Mouse (Mus musculus) embryonic facial prominence, embryonic 10.5 days (tissue): ENCODE data around the gene R3hdm2. TPM values are rescaled to one million over a fixed set of nuclear protein-coding genes. Genes with fewer than 3 reads are reported as not detected.

Experiments
- DNase-seq: peaks from one replicate; pipeline ENCODE4 v3.0.0-alpha.2; 2017; ENCODE audit warnings: low spot score
- H3K27ac ChIP-seq: fragments of 300-500 bp; sonication (generic); replicated peaks from 2 replicates; pipeline ENCODE4 v1.5.1; 2016; ENCODE audit warnings: mild to moderate bottlenecking
- H3K27me3 ChIP-seq: fragments of 300-500 bp; sonication (generic); replicated peaks from 2 replicates; pipeline ENCODE4 v1.6.1; 2016; ENCODE audit warnings: low read depth, mild to moderate bottlenecking; ENCODE audit not compliant: poor library complexity, severe bottlenecking
- H3K36me3 ChIP-seq: fragments of 300-500 bp; sonication (generic); replicated peaks from 2 replicates; pipeline ENCODE4 v1.6.1; 2016; ENCODE audit warnings: mild to moderate bottlenecking, moderate library complexity
- H3K4me1 ChIP-seq: fragments of 300-500 bp; sonication (generic); 2 replicates; pipeline ENCODE4 v1.6.1; 2016
- H3K4me3 ChIP-seq: fragments of 300-500 bp; sonication (generic); 2 replicates; pipeline ENCODE4 v1.5.1; 2016; ENCODE audit warnings: mild to moderate bottlenecking, moderate library complexity
- H3K9me3 ChIP-seq: fragments of 300-500 bp; sonication (generic); 2 replicates; pipeline ENCODE4 v1.6.1; 2016; ENCODE audit warnings: mild to moderate bottlenecking
- WGBS: fragments of 180-500 bp; shearing (Covaris S2); methylation state at CpG from one replicate; pipeline ENCODE4 v1.1.7; 2016; 5-methylcytosine and 5-hydroxymethylcytosine counted together
- polyA plus RNA-seq: library from polyadenylated mRNA; unstranded; fragments of >200 nt; fragmentation: Nextera tagmentation; extraction: Ambion mirVana; gene quantifications from 2 replicates; pipeline ENCODE4 v1.2.1, GENCODE M21; 2016

R3hdm2 gene
- polyA plus RNA-seq, 1 experiment from 2014 or later = 41.9 TPM

- DNase-seq = no peak
- Histone ChIP-seq H3K36me3 (peaks cover 91% of the 10 kb centered on the region), H3K4me1 (peaks cover 24% of the 10 kb centered on the region), H3K4me3 (no peak overlapping the region), H3K9me3 (no peaks in the 10 kb centered on the region), H3K27me3 (no peaks in the 10 kb centered on the region), H3K27ac (no peak overlapping the region)
- WGBS = 90% methylated on average over 7 of the region's 7 CpGs
These were observed 108.7 kb downstream of the R3hdm2 start for GRCm38 (mm10) chr10:127488856-127489255.

GRCm38 (mm10) chr10:127490160-127491127 lies 110.3 kb downstream of the R3hdm2 start:
- WGBS = 80% methylated on average over 18 of the region's 18 CpGs
- peaks cover 24% of the 10 kb centered on the region for H3K4me1 ChIP-seq
- peaks cover 91% of the 10 kb centered on the region for H3K36me3 ChIP-seq
- no peak for DNase-seq
- no peak overlapping the region for H3K27ac ChIP-seq
- H3K9me3 ChIP-seq = no peaks in the 10 kb centered on the region
- H3K4me3 ChIP-seq = no peak overlapping the region
- no peaks in the 10 kb centered on the region for H3K27me3 ChIP-seq

- Histone ChIP-seq H3K27ac (no peak overlapping the region), H3K9me3 (no peaks in the 10 kb centered on the region), H3K36me3 (peaks cover 93% of the 10 kb centered on the region), H3K4me3 (no peak overlapping the region), H3K27me3 (no peaks in the 10 kb centered on the region), H3K4me1 (peaks cover 24% of the 10 kb centered on the region)
- DNase-seq = no peak
- WGBS = 77% methylated on average over 8 of the region's 8 CpGs
These were observed 111.0 kb downstream of the R3hdm2 start for GRCm38 (mm10) chr10:127491128-127491512.

- Histone ChIP-seq H3K27me3 (no peaks in the 10 kb centered on the region), H3K36me3 (peaks cover 98% of the 10 kb centered on the region), H3K4me3 (no peak overlapping the region), H3K27ac (no peak overlapping the region), H3K9me3 (no peaks in the 10 kb centered on the region), H3K4me1 (peaks cover 24% of the 10 kb centered on the region)
- 76% methylated on average over 3 of the region's 3 CpGs for WGBS
- DNase-seq = no peak
These were observed 112.0 kb downstream of the R3hdm2 start for GRCm38 (mm10) chr10:127492118-127492517.

- Histone ChIP-seq H3K27me3 (no peaks in the 10 kb centered on the region), H3K36me3 (peaks cover 100% of the 10 kb centered on the region), H3K4me1 (peaks cover 17% of the 10 kb centered on the region), H3K4me3 (no peak overlapping the region), H3K27ac (no peak overlapping the region), H3K9me3 (no peaks in the 10 kb centered on the region)
- DNase-seq = no peak
- WGBS = 94% methylated on average over 3 of the region's 3 CpGs
These were observed 116.0 kb downstream of the R3hdm2 start for GRCm38 (mm10) chr10:127496156-127496555.

- Histone ChIP-seq H3K36me3 (peaks cover 76% of the 10 kb centered on the region), H3K9me3 (no peaks in the 10 kb centered on the region), H3K27me3 (no peaks in the 10 kb centered on the region), H3K27ac (no peak overlapping the region), H3K4me3 (no peak overlapping the region), H3K4me1 (peaks cover 10% of the 10 kb centered on the region)
- 82% methylated on average over 5 of the region's 5 CpGs for WGBS
- DNase-seq = no peak
These were observed 119.4 kb downstream of the R3hdm2 start for GRCm38 (mm10) chr10:127499516-127499915.

- peaks cover 70% of the 10 kb centered on the region for H3K36me3 ChIP-seq
- H3K4me1 ChIP-seq = peaks cover 10% of the 10 kb centered on the region
- H3K27me3 ChIP-seq = no peaks in the 10 kb centered on the region; the same call in 1 of the 2 replicates
- 89% methylated on average over 4 of the region's 4 CpGs for WGBS
- DNase-seq = no peak
- no peak overlapping the region for H3K27ac ChIP-seq
- no peak overlapping the region for H3K4me3 ChIP-seq
- H3K9me3 ChIP-seq = no peaks in the 10 kb centered on the region
These were observed 119.9 kb downstream of the R3hdm2 start for GRCm38 (mm10) chr10:127500042-127500441.

- no peak for DNase-seq
- Histone ChIP-seq H3K36me3 (peaks cover 59% of the 10 kb centered on the region), H3K4me1 (peaks cover 10% of the 10 kb centered on the region), H3K27ac (no peak within 1 kb of the TSS; the same call in 1 of the 2 replicates), H3K27me3 (peaks cover 9% of the 10 kb centered on the region), H3K9me3 (no peaks in the 10 kb centered on the region), H3K4me3 (no peak within 1 kb of the TSS)
- 68% methylated on average over 13 of the region's 13 CpGs for WGBS
These were observed 121.1 kb downstream of the R3hdm2 start, which contains the start of gene Stac3 for GRCm38 (mm10) chr10:127500894-127501893. Gene Stac3 (plus strand): TSS chr10:127501686.

- H3K27ac ChIP-seq = no peak overlapping the region
- H3K4me1 ChIP-seq = peaks cover 54% of the 10 kb centered on the region
- H3K9me3 ChIP-seq = no peaks in the 10 kb centered on the region
- H3K4me3 ChIP-seq = peak overlapping the region; percentile 60
- DNase-seq = peak; percentile 86
- 2% methylated on average over 15 of the region's 15 CpGs for WGBS
- peaks cover 6% of the 10 kb centered on the region for H3K36me3 ChIP-seq
- H3K27me3 ChIP-seq = peaks cover 78% of the 10 kb centered on the region
These were observed 128.1 kb downstream of the R3hdm2 start for GRCm38 (mm10) chr10:127508239-127508638.

- Histone ChIP-seq H3K9me3 (no peaks in the 10 kb centered on the region), H3K4me1 (peaks cover 64% of the 10 kb centered on the region), H3K36me3 (no peaks in the 10 kb centered on the region; the same call in 1 of the 2 replicates), H3K4me3 (peak overlapping the region; percentile 60), H3K27ac (peak overlapping the region; percentile 70), H3K27me3 (peaks cover 88% of the 10 kb centered on the region)
- WGBS = under 1% methylated on average over 35 of the region's 35 CpGs
- DNase-seq = peak; percentile 96
These were observed 129.1 kb downstream of the R3hdm2 start for GRCm38 (mm10) chr10:127509051-127509836.

GRCm38 (mm10) chr10:127509837-127510701 lies 129.9 kb downstream of the R3hdm2 start:
- H3K4me1 ChIP-seq = peaks cover 73% of the 10 kb centered on the region
- WGBS = 3% methylated on average over 17 of the region's 17 CpGs
- peaks cover 96% of the 10 kb centered on the region for H3K27me3 ChIP-seq
- peak; percentile 26 for DNase-seq
- peak overlapping the region; percentile 70 for H3K27ac ChIP-seq
- H3K4me3 ChIP-seq = peak overlapping the region; percentile 60
- no peaks in the 10 kb centered on the region for H3K9me3 ChIP-seq
- H3K36me3 ChIP-seq = no peaks in the 10 kb centered on the region; the same call in 1 of the 2 replicates
